Mouse (Mus musculus) bone marrow, adult 2 months (tissue): ENCODE measurements at regions not wholly inside any gene's neighbourhood (a gene's known extent, or its start where the extent isn't known, plus 50 kb on each side); places are given as distances from the start of the nearest gene placed in this dataset.

ENCODE experiments used
- CTCF ChIP-seq: fragments of 200-500 bp; IDR thresholded peaks from 2 replicates; pipeline ENCODE4 v1.5.1; 2011; ENCODE audit warnings: low read length, control low read depth; ENCODE audit not compliant: control insufficient read depth, insufficient read depth
- POLR2A ChIP-seq: fragments of 200-500 bp; IDR thresholded peaks from 2 replicates; pipeline ENCODE4 v1.6.1; 2011; ENCODE audit warnings: low read depth, mild to moderate bottlenecking, control low read depth, low read length, borderline replicate concordance; ENCODE audit not compliant: control insufficient read depth

GRCm38 (mm10) chr3:37938870-37939269 lies 214.6 kb upstream of the Gm5148 start:
- TF ChIP-seq POLR2A, result no peak
- no peak for TF ChIP-seq CTCF
